Mouse (Mus musculus) right cerebral cortex, postnatal 10 days (tissue): ENCODE measurements around the gene Gm49325.
A peak's percentile ranks its signal among the peaks of the same experiment; 100 is the strongest.

Experiments used
- DNase-seq, 2 experiments: peaks; one replicate each; pipeline ENCODE4 v3.0.0; 2021; ENCODE audit warnings: low spot score in 2 of 2

The Gm49325 gene

GRCm38 (mm10) chr10:77626036-77626435, 20.0 kb downstream of the Gm49325 start:
- no peak for DNase-seq

DNA sequence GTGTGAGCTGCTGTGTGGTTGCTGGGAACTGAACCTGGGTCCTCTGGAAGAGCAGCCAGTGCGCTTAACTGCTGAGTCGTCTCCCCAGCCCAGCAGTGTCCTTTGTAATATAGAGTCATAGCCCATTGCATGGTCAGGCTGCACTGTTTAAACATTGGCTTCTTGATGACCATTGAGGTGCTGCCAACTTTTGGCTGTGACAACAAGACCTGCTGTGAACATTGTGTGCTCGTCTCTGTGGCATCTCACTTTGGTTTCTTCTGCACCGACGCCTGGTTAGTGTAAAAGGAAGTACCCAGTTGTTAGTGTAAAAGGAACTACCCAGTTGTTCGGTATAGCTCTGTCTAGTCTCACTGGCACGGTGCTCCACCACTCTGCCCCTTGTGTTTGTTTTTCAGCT, 20.6 kb downstream of the Gm49325 start:
- no peak for DNase-seq

- peak; percentile 84 to 90 for DNase-seq
Observed at GRCm38 (mm10) chr10:77627497-77627896, 21.5 kb downstream of the Gm49325 start.

DNA sequence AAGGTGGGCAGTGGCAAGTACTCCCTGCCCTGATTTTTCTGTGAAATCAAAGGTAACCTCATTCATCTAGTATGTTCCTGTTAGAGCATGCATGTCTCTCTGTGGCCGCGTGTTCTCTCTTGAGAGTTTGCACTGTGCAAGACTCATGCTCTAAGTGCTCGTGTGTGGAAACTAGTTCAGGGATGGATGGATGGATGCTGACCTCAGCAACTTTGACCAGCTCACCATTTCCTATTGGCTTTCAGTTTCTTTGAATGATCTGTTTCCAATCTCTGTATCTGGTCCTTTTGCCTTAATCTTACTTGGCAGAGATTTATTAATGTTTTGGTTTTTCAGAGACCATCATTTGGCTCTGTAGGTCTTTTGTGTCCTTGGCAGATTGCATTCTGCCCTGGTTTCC, 23.2 kb downstream of the Gm49325 start:
- DNase-seq: no peak

DNA sequence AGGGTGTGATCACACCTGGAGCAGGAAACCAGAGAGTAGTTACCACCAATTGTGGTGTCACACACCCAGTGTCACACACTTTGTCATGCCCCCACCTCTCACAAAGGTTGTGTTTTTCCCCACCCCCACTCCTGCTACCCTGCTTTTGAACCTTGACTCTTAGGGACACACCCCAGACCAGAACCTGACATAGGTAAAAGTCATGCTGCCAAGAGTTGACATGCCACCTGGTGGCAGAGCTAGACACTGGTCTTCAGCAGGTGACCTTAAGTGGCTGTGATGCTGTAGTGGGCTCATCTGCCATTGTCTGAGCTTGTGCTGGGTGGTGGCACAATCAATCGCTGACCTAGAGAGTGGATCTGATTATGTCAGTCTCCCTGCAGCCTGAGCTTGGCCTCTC, 24.0 kb downstream of the Gm49325 start:
- no peak for DNase-seq

DNA sequence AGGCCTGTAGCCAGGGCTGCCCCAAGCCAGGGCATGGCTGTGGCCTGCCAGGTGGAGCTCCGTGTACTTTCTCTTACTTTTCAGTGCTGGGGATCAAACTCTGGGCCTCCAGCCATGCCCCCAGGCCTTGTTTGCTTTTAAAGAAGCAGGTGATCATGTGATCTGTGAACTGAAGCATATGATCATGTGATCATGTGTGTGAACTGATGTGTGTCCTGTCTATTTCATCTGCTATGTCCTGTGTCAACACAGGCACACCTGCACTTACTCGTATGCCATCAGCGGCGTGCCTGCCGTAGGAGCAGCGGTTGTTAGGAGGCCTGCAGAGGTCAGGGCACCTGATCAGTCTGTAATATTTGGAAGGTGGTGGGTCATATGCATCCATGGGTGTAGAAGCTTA, 28.0 kb downstream of the Gm49325 start:
- DNase-seq: no peak

DNA sequence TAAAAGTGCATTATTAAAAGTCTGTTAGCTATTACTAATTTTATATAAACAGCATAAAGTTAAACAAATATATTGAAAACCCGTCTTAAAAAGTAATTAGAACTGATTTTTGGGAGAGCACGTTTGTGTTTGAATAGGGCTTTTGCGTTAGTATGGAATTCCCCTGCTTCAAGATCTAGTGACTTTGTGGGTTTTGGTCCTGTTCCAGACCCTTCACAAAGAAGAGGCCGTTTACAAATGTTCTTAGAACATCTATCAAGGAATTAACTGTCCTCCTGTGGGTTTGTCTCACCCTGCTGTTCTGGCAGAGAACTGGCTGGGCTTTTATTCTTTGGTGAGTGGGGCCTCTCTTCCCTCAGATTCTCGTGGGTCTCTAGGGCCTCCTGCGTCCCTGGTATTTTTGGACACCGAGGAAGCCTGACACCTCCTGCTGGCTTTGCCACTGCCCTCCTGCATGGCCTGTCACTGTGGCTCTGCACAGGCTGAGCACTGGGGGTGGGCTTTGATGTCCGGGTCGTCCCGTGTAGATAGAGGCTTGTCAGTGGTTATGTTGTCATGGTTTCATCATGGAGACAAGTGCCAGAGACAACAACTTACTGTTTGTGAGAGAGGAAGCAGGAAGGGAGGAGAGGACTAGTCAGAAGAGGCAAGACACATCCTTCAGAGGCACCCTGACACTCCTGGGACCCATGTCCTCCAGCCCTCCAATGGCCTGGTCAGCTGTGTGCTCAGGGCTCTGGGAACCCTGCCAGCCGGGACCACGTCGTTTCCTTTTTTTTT, 28.6 kb downstream of the Gm49325 start:
- no peak for DNase-seq

- DNase-seq: no peak
Observed at GRCm38 (mm10) chr10:77636234-77636922, 30.4 kb downstream of the Gm49325 start.

GRCm38 (mm10) chr10:77638956-77639355, 33.0 kb downstream of the Gm49325 start:
- no peak for DNase-seq

- no peak for DNase-seq
Observed at GRCm38 (mm10) chr10:77643160-77643559, 37.2 kb downstream of the Gm49325 start.

- no peak for DNase-seq
Observed at GRCm38 (mm10) chr10:77645571-77645970, 39.6 kb downstream of the Gm49325 start.

DNA sequence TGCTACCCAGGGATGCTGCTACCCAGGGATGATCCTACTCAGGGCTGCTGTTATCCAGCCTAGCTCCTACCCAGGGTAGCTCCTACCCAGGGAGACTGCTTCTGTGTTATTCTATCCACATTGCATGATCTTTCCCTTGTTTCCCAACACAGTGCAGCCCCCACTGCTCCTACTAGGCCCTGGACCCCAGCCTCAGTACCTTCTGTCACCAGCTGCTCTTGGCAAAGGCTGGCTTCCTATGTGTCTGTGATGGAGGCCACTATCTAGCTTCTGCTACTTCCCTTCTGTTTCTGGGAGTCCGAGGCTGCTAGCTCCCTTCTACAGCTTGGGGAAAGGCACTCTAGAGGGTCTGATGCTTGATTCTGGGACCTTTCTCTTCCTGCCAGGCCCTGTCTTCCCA, 41.5 kb downstream of the Gm49325 start:
- no peak for DNase-seq

DNA sequence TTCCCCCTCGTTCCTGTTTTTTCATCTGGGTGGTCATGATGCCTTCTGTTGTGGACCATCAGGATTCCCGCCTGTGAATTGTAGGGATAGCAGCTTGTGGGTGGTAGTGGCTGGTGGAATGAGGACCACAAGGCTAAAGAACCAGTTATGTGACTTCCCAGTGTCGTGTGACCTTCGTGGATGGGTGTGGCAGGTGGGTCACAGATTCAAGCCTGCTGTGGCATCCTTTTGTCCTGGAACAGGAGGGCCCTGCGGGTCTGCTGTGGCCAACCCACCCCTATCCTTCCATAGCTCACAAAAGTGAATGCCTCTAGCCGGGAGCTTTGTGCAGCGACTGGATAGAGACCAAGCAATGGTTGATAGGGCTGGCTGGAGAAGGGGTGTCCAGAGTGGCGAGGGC, 41.9 kb downstream of the Gm49325 start:
- no peak for DNase-seq

- no peak for DNase-seq
Observed at GRCm38 (mm10) chr10:77652046-77652445, 46.0 kb downstream of the Gm49325 start.

DNA sequence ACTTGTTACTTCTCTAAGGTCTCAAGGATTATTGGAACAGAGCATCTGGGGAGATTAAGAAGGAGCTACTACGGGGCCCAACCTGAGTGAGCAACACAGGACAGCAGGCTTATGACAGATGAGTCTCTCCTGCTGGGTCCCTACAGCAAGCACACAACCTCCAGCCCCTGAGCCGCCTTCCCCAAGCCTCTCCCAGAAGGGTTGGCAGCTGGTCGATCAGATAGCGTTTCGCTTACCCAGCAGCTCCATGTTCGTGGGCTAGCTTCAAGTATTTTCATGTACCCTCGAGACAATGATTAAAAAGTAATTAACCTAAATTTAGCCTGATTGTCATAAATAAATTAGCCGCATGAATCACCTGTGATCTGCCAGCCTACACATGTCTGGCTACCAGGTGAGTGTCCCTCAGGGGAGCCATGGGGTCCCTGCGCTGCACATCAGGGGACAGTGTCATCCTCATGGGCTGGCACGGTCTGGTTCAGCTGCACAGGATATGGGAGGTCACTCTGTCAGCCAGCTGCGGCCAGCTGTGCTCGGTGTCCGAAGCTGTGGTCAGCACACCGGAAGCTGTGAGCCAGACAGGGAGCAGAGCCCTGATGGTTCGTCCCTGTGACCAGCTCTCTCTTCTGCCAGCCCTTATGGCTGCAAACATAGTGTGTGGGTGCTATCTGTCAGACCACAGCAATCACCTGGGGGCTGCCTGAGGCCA, 52.4 kb downstream of the Gm49325 start:
- DNase-seq: no peak

DNA sequence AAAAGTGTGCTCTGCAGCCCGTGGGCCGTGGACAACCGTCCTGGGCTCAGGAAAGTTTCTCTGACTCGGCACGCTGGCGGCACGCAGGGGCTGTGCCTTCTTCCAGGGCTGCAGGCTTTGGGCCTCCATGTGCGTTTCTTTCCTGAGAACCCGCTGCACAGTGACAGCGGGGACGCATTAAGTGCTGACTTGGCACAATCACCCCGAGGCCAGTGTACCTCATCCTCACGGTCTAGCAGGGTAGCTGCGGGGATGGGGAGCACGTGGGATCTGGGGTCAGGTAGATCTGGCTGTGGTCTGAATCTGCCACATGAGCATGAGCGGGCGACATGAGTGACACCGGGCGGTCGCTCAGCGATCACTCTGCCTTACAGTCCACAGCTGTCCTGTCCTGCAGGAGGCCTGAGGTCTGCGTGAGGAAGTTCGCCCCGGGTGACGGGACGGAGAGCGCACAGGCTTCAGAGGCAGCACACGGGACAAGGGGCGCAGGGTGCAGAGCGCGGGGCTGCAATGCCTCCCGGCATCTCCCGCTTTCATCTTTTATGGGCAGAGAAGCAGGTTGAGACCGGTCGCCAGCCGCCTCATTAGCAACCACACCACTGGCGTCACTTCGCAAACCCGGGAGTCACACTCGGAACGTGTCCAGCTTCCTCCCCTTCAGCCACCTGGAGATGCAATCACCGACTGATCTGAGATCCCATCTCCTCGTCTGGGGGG, 58.1 kb downstream of the Gm49325 start:
- DNase-seq: no peak

DNA sequence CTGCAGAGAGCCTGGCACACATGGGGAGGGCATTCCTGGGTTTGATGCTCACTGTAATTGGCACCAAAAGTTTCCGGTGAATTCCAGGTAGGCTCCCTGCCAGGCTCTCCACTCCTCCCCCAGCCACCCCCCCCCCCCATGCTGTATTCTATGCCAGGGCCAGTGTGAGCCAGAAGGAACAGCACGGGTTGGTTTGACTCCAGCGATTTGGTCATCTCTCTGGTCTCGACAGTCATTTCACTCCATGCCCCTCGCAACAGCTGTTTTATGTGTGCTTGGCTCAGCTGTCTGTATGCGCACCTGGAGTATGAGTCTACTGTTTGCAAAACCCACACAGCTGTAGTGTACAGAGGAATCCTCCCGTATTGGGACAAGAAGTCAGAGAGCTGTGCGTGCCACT, 60.3 kb downstream of the Gm49325 start:
- DNase-seq: no peak

GRCm38 (mm10) chr10:77667402-77667801, 61.4 kb downstream of the Gm49325 start:
- DNase-seq: peak; percentile 50 to 54

DNA sequence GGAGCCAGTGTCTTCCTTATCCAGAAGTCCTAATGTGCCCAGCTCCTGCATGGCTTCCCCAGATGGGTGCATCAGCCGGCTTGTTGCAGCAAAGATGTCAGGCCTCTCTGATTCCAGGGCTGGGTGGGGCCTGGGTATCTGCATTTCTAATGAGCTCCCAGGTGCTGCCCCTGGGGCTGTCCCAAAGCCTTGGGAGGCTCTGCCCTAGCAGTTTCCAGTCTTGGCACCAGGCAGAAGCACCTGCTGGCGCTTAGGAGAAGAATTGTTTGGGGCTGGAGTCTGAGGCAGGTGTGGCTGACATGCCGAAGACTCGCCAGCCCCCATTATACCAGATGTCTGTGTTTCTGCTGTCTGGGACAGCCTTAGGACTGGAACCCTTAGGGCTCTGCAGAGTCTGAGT, 64.7 kb downstream of the Gm49325 start:
- no peak for DNase-seq

DNA sequence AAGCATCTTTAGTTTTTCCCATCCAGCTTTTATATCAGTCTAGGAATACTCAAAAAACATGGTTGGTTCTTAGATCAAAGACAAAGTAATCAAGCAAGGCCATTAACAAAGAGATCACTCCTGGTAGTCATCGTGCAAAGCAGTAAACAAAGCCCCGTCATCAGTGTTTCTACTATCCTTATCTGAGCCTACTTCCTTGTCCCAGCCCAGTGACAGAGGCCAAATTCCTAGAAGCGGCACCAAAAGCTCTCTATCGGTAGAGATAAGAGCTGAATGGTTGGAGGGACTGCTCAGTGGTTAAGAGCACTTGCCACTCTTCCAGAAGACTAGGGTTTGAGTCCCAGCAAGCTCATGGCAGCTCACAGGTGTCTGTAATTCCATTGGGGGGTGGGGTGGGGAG, 65.5 kb downstream of the Gm49325 start:
- DNase-seq: no peak

DNA sequence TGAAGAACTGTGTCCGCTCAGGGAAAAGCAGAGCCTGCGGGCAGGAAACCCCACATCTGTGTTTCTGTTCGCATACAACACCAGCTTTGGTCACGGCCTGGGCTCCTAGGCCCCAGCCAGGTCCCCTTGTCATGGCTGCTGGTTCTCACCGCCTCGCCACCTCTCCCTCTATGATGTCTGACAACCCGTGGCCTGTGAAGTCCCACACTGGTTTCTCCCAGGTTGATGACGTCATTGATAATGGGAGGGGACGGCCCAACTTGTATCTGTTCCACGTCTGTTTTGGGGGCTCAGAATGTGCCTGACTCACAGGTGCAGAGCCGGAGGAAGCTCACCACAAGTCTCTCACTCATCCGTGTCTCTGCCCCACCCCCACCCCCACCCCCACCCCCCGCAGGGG, 67.8 kb downstream of the Gm49325 start:
- no peak for DNase-seq

GRCm38 (mm10) chr10:77677562-77677961, 71.6 kb downstream of the Gm49325 start:
- peak in 1 of 2 experiments; percentile 39 for DNase-seq
